Comparison of ENCODE assay signal across 20 mouse cellular contexts in the genomic region with DNA sequence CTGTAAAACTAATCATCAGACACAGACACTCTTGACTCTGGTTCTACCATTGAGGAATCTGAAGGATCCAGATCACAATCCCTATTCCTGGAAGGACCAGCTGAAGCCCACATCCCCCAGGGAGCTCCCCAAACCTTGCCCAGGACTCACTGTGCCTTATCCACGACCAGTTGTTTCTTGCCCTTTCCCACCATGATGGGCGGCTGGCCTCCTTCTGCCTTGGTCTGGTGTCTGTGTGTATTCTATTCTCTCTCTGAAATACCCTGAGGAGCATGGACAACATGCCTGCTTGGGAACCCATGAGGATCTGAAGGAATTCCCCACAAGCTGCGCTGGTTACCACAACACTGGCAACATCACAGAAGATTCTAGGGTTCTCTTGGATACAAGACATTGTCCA. TPM values are rescaled to one million over a fixed set of nuclear protein-coding genes. Genes with fewer than 3 reads are reported as not detected.
"Had no signal": no experiment of that assay in that cellular context is flagged by ENCODE, and none has a peak within 500 bp of the region (broad histone marks: within the 10 kb centered on the region; RNA-seq: fewer than 3 reads in every experiment).

A gene (minus strand): TSS at position 330 of the 400 bp plus-strand sequence.

RNA-seq across cellular contexts. Expression of the gene that starts here (rescaled TPM):
- polyA plus RNA-seq: cerebellum, adult 2 months; cortical plate, adult 2 months; embryonic facial prominence, embryonic 10.5 days; embryonic facial prominence, embryonic 11.5 days; embryonic facial prominence, embryonic 12.5 days; embryonic facial prominence, embryonic 13.5 days; embryonic facial prominence, embryonic 14.5 days; embryonic facial prominence, embryonic 15.5 days; erythroblast, embryonic 14.5 days; forebrain, embryonic 10.5 days; forebrain, embryonic 11.5 days; forebrain, embryonic 12.5 days; forebrain, embryonic 13.5 days; forebrain, embryonic 14.5 days; forebrain, embryonic 15.5 days; forebrain, embryonic 16.5 days; forebrain, postnatal 0 days; frontal cortex, adult 2 months; gonadal fat pad, adult 2 months; heart, adult 2 months had no signal
